Mouse (Mus musculus) Patski (cell line): ENCODE results near the gene Ptprk. TPM values are rescaled to one million over a fixed set of nuclear protein-coding genes. Genes with fewer than 3 reads are reported as not detected.

Experiments
- ATAC-seq: fragments of 100-300 bp; one replicate; pipeline ENCODE4 v1.8.0; 2021
- CTCF ChIA-PET: fragments of 350-600 bp; sonication (Branson Sonifier 250); formaldehyde crosslinking; loops from one replicate; lab custom pipeline; 2022; ENCODE audit warnings: inconsistent platforms; lab: Charles Lee
- POLR2A ChIA-PET: fragments of 350-600 bp; sonication (Branson Sonifier 250); formaldehyde crosslinking; loops from one replicate; lab custom pipeline; 2022; ENCODE audit warnings: antibody characterized with exemption, inconsistent platforms; lab: Charles Lee
- DNase-seq: peaks from one replicate; pipeline ENCODE4 v3.0.0-alpha.2; 2011; ENCODE audit warnings: low read depth, low spot score
- H3K27me3 ChIP-seq: fragments of 371-371 bp; one replicate; pipeline ENCODE4 v1.5.1; 2021
- CTCF ChIP-seq: fragments of 100-300 bp; IDR thresholded peaks from one replicate; pipeline ENCODE4 v1.5.1; 2021
- in situ Hi-C: fragments of 300-500 bp; cut with MboI; formaldehyde crosslinking; loops from 3 replicates; pipeline ENCODE4 v1.11.1; 2018; ENCODE audit warnings: low pct_unique_long_range_greater_than_20kb, mixed read lengths
- polyA plus RNA-seq: library from polyadenylated mRNA; unstranded; gene quantifications from one replicate; pipeline ENCODE4 v1.2.3, GENCODE M21; 2021

Ptprk gene
- polyA plus RNA-seq, 1 experiment from 2014 or later: 88.2 TPM

GRCm38 (mm10) chr10:28450642-28451041 is 376.0 kb downstream of the Ptprk start:
- H3K27me3 ChIP-seq: no peaks in the 10 kb centered on the region
- TF ChIP-seq CTCF: no peak
- no peak for DNase-seq
- in situ Hi-C loops: no loop called here
- CTCF ChIA-PET: no interaction called here
- no peak for ATAC-seq
- POLR2A ChIA-PET: no interaction called here

GRCm38 (mm10) chr10:28458027-28458426 is 383.4 kb downstream of the Ptprk start:
- no peak for ATAC-seq
- in situ Hi-C loops: no loop called here
- CTCF ChIA-PET: no interaction called here
- DNase-seq: no peak
- H3K27me3 ChIP-seq: no peaks in the 10 kb centered on the region
- POLR2A ChIA-PET: no interaction called here
- no peak for TF ChIP-seq CTCF

- TF ChIP-seq CTCF: no peak
- ChIA-PET CTCF (no interaction called here), POLR2A (interaction anchor here (0.6 to 0.7 kb wide), 2 partner anchors 159 to 288 kb away, joined by 3 read pairs; no protein-coding TSS in a partner anchor)
- in situ Hi-C loops: no loop called here
- H3K27me3 ChIP-seq: no peaks in the 10 kb centered on the region
- DNase-seq: no peak
- no peak for ATAC-seq
Observed at GRCm38 (mm10) chr10:28459963-28460362, 385.3 kb downstream of the Ptprk start.

- in situ Hi-C loops: no loop called here
- no peak for TF ChIP-seq CTCF
- DNase-seq (no peak), ATAC-seq (no peak)
- ChIA-PET POLR2A (no interaction called here), CTCF (interaction anchor here (1.5 kb wide), 1 partner anchor 12 kb away, joined by 4 read pairs; no protein-coding TSS in a partner anchor)
- H3K27me3 ChIP-seq: no peaks in the 10 kb centered on the region
Observed at GRCm38 (mm10) chr10:28463706-28464105, 389.1 kb downstream of the Ptprk start.

- ChIA-PET CTCF (interaction anchor here (1.1 to 1.5 kb wide), 2 partner anchors 10 to 13 kb away, joined by 3 to 4 read pairs; no protein-coding TSS in a partner anchor), POLR2A (no interaction called here)
- in situ Hi-C loops: no loop called here
- no peak for TF ChIP-seq CTCF
- peak; percentile 44 for DNase-seq
- peak; percentile 78 for ATAC-seq
- H3K27me3 ChIP-seq: no peaks in the 10 kb centered on the region
Observed at GRCm38 (mm10) chr10:28464766-28465548, 390.3 kb downstream of the Ptprk start.

GRCm38 (mm10) chr10:28485574-28485973 is 411.0 kb downstream of the Ptprk start:
- TF ChIP-seq CTCF: peak; percentile 80
- CTCF ChIA-PET: no interaction called here
- POLR2A ChIA-PET: no interaction called here

GRCm38 (mm10) chr10:28491006-28491405 is 416.4 kb downstream of the Ptprk start:
- ChIA-PET CTCF (no interaction called here), POLR2A (no interaction called here)
- no peaks in the 10 kb centered on the region for H3K27me3 ChIP-seq
- no peak for TF ChIP-seq CTCF
- DNase-seq (no peak), ATAC-seq (no peak)
- in situ Hi-C loops: no loop called here

More at GRCm38 (mm10) chr10:28485574-28485973, 411.0 kb downstream of the Ptprk start:
- ATAC-seq: no peak
- in situ Hi-C loops: loop anchor here (5.0 kb wide), 2 partner anchors 242 to 352 kb away; no protein-coding TSS in a partner anchor
- no peak for DNase-seq
- H3K27me3 ChIP-seq: no peaks in the 10 kb centered on the region

GRCm38 (mm10) chr10:28492206-28492605 is 417.6 kb downstream of the Ptprk start:
- ChIA-PET POLR2A (interaction anchor here (0.6 to 0.7 kb wide), 2 partner anchors 56 to 663 kb away, joined by 3 to 4 read pairs; no protein-coding TSS in a partner anchor), CTCF (no interaction called here)
- H3K27me3 ChIP-seq: no peaks in the 10 kb centered on the region
- in situ Hi-C loops: no loop called here
- DNase-seq: no peak
- no peak for ATAC-seq
- TF ChIP-seq CTCF: no peak

GRCm38 (mm10) chr10:28492870-28493269 is 418.2 kb downstream of the Ptprk start:
- in situ Hi-C loops: no loop called here
- no peak for TF ChIP-seq CTCF
- H3K27me3 ChIP-seq: no peaks in the 10 kb centered on the region
- POLR2A ChIA-PET: interaction anchor here (0.7 kb wide), 1 partner anchor 55 kb away, joined by 4 read pairs; no protein-coding TSS in a partner anchor
- DNase-seq (no peak), ATAC-seq (no peak)
- CTCF ChIA-PET: no interaction called here

GRCm38 (mm10) chr10:28493271-28493861 is 418.7 kb downstream of the Ptprk start:
- in situ Hi-C loops: no loop called here
- no peak for ATAC-seq
- no peak for DNase-seq
- H3K27me3 ChIP-seq: no peaks in the 10 kb centered on the region
- ChIA-PET POLR2A (no interaction called here), CTCF (no interaction called here)
- TF ChIP-seq CTCF: no peak

GRCm38 (mm10) chr10:28497791-28498190 is 423.2 kb downstream of the Ptprk start:
- ATAC-seq (no peak), DNase-seq (no peak)
- H3K27me3 ChIP-seq: no peaks in the 10 kb centered on the region
- in situ Hi-C loops: no loop called here
- CTCF ChIA-PET: interaction anchor here (1.0 kb wide), 1 partner anchor 9 kb away, joined by 4 read pairs; no protein-coding TSS in a partner anchor
- no peak for TF ChIP-seq CTCF
- POLR2A ChIA-PET: no interaction called here
